Mouse (Mus musculus): ENCODE measurements around the gene Ctrc.

The Ctrc gene

DNA sequence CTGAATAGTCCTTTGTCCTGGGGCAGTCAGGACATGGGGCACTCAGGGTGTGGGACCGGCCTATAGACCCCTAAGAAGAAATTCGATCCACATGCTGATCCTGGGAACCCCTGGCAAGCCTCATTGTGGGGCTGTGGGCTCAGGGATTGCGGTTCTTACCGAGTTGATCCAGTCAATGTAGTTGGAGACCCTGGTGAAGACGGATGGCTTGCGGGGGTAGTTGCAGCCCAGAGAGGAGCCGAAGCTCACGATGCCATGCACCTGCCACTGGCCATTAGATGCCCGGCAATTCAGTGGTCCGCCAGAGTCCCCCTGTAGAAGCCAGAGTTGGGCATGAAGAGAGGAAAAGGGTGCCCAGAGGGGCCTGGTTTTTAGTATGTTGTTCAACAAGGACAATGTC, 28.5 kb downstream of the Ctrc start:
- no peak for DNase-seq

DNA sequence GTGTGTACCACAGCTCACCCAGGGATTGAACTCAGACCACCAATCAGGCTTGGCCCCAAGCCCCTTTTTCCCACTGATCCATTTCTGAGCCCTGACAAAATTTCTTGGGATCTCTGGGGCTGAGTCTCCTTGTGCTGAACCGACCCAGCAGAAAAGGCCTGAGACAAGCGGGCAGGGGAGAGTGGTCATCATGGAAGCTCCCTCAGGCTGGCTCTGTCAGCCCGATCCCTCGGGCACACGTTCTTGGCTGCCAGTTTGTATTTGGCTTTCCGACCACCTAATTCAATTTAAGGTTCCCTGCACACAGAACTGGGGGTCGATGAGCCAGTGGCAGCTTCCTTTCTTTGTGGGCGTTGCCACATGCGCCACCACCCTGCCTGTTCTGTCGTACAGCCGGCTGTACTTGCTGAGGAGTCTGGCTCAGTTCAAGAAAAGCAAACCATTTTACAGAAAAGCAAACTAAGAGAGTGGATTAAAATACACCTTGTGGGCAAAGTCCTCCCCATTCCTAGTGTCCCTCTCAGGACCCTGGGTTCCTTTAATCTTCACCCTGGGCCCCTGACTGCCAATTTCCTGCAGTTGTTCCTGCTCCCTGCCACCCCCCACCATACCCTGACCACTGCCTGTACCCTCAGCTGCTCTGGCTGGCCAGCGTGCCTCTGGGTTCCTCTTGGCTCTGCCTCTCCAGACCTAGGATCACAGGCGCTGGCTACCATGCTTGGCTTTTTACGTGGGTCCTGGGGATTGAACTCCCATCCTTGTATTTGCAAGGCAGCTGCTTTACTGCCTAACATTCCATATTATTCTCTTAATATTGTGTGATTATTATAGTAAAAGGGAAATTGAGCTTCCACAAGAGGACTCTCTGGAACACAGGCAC, 29.1 kb downstream of the Ctrc start:
- no peak for DNase-seq

DNA sequence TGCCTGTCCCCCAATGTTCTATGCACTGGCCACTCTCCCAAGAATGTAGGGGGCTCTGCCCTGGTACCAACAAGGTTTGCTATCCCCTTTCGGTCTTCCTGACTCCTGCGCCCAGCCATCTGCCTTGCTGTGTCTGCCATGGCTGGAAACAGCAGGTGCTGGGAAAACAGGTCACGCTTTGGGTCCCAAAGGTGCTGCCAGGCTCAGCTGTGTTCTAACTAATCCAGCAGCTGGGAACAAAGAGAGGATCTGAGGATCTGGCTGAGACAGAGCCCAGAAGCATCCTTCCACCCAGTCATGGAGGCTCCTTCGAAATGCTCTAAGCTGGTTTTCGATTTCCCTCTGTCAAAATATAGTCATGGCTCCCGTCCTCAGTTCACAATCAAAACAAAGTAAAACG, 29.9 kb downstream of the Ctrc start:
- no peak for DNase-seq

DNA sequence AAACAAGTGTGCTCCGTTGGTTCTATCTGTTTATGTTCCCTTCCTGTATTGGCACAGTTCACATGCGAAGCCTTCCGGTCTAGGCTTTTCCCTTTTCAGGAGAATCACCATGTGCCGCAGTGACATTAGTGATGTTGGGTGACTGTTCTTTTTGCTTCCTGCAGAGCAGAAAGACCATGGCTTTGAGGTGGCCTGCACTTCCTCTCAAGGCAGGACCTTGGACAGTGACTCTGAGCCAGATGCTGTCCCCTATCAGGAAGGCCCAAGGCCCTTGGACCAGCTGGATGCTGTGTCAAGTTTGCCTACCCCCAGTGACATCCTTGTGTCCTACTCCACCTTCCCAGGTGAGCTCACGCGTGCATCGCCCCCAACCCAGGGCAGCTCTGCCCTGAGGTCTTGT, 34.8 kb downstream of the Ctrc start:
- no peak for DNase-seq

DNA sequence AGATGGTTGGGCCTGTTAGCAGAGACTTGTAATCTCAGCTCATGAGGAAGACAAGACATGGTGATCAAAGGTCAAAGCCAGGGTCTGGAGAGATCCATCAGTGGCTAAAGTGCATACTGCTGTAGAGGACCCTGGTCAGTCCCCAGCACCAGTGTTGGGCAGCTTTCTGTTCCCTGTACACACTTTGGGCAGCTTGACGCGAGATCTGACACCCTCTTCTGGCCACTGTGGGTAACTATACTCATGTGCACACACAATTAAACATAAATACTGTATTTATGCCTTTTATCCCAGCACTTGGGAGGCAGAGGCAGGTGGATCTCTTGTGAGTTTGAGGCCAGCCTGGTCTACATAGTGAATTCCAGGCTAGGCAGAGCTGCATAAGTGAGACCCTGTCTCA, 35.2 kb downstream of the Ctrc start:
- DNase-seq, result no peak

DNA sequence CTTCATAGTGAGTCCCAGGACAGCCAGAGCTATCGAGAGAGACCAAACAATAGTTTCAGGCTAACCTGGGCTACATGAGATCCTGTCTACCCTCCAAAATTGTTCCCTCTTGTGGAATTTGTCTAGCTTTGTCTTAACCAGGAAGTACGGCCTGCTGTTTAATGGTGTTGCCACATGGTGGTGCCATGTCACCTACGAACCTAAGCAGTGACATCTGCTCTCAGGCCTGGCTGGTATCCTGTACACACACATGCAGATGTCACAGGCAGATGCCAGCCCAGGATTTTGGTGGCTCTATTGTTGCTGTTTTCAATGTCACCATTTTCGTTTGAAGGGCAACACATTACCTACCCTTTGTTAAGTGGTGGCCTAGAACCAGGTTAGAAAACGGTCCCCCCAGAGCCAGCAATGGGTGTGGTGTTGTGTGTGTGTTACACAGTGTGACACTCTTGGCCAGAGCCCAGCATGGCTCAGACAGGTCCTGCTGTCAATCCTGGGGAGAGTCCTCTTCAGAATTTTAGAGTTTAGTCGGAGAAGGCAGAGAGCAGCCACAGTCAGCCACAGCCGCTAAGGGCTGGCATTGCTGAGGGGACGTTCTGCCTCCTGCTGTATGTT, 36.2 kb downstream of the Ctrc start:
- DNase-seq, result peak; percentile 42

DNA sequence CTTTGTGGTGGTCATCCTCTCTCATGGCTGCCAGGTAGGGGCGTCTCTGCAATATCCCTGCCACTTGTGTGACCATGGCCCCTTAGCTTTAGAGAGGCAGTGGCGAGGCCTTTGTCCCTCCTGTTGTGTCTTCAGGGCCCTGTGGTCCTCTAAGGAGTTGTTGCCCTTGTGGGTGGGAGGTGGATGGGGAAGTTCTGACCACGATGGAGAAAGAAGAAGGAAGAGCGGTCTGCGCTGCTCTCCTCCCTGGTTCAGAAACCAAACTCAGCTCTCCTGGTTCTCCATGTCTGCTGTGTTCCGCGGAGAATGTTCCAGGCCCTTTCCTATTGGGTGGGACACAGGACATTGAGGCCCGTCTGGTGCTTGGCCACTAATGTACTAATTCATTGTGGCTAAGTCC, 40.3 kb downstream of the Ctrc start:
- no peak for DNase-seq

DNA sequence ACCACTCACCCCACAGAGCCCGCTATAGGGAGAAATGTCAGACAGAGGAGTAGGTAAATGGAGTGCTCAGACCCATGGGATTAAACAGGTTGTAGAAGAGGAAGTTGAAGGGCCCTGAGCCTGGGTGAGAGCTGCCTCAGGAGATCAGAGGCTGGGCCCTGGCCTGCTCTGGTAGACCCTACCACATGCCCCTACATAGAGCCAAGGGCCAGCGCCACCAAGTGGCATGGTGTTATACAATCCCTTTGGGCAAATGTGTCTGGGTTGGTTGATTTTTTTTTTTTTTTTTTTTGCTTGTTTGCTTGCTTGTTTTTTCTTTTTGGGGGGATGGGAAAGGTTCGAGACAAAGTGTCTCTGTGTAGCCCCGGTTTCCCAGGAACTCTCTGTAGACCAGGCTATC, 42.1 kb downstream of the Ctrc start:
- DNase-seq, result no peak

DNA sequence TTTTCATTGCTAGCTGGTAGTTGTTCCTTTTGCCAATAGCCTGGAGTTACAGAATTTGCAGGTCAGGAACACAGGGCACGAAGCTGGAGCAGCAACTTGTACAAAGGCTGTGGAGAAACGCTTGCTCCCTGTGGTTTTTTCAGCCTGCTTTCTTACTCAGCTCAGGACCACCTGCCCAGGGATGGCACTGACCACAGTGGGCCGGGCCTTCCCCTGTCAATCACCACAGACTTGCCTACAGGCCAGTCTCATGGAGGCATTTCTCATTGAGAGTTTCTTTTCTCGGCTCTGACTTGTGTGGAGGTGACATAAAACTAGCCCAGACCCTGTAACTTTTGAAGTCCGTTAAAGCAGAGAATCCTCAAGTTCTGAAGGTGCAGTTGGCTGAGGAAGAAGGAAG, 48.6 kb downstream of the Ctrc start:
- DNase-seq, result no peak

DNA sequence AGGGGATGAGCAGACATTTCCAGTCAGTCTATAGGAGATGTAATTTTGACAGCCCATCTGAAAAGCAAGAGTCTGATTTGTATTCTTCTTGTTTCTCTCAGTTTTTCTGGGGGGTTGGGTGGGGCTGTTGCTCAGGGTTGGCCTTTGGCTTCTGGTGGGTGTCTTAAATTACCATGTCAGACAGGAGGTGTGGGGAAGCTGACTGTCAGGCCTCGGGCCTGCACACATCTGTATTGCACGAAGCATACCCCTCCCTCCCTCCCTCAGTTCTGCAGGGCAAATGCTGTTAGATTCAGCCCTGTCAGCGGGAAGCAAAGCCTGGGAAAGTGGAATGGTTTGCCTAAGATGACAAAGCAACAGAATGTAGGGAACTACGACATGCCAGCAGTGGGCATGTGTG, 49.2 kb downstream of the Ctrc start:
- DNase-seq, result no peak

DNA sequence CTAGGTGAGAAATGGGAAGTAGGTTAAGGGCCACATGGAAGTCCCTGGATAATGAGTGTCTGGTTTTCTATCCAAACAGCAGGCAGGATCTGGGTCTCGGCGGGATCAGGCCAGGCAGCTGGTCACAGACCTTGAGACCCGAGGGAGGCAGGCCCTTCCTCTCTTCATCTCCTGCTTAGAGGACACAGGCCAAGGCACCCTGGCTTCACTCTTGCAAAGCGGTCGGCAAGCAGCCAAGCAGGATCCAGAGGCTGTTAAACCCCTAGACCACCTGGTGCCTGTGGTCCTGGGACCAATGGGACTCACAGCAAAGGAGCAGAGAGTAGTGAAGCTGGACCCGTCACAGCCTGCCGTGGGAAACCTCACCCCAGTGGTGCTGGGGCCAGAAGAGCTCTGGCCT, 49.8 kb downstream of the Ctrc start:
- no peak for DNase-seq

DNA sequence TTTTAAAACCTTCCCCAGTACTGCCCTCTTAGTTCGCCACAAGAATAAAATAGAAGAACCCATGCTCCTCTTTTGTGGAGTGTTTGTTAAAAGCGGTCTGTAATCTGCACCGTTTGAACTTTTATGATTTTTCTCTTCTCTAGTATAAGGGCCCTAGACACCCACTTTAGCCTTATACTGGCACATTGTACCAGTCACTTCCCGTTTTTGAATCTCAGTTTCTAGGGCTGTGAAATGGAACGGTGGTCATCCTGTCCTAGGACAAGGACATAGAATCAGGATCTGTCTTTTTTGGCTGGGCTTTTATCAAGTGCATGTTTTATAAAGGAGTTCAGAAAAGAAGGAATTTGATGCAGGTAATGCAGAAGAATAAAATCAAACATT, 52.0 kb downstream of the Ctrc start:
- DNase-seq, result peak; percentile 25

DNA sequence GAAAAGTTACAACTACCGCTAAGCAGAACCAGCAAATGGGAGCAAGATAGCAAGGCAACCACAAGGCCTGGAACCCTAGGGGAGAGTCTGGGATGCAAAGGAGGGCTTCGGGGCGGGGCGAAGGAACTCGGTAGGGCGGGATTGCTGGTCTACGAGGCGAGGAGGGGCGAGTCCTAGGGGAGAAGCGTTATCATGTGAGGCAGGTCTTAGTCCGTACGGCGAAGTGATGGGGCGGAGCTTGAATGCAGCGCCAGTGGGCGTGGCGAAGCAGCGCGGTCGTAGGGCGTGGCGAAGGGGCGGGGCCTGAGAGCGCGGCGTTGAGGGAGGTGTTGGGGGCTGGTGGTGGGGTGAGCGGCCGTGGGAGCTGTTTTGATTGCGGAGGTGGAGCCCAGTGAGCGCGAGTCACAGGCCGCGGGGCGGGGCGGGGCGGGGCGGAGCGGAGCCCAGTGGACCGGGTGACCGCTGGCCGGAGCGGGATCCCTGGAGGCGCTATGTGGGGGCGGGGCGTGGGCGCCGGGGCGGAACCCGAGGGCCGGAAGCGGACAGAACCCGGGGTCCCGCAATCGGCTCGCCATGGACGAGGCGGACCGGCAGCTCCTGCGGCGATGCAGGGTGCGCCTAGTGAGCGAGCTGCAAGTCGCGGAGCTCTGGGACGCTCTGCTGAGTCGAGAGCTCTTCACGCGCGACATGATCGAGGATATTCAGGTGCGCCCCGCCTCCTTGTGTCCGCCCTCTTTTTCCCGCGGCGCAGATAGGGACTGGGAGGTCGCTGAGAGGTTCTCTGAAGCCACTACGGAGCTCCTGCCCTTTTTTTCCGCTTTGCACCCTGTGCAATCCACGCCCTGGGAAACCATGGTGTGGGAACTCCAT, 52.6 kb downstream of the Ctrc start, which contains the start of gene Casp9:
Gene Casp9 (plus strand): TSS at position 331 of the 870 bp plus-strand sequence.
- peak; percentile 98 for DNase-seq

DNA sequence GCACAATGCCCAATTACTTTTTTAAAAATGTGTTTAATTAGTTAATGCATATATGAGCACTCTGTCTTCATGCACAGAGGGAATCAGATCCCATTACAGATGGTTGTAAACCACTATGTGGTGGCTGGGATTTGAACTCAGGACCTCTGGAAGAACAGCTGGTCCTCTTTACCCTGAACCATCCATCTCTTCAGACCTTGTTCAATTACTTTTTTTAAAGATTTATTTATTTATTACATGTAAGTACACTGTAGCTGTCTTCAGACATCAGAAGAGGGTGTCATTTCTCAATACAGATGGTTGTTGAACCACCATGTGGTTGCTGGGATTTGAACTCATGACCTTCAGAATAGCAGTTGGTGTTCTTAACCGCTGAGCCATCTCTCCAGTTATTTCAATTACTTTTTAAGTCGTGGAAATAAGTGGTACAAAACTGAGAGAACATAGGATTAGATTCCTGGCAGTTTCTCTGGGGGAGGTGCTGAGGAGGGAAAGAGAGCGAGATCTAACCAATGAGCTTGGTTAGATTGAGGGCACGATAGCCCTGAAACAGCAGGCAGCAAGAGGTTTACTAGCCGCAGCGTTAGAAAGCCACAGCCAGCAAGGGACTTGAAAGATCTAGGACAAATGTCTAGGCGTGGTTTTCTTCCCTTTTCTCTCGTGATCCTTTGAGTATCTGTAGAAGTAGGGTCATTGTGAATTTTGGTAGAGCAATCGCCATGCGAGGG, 53.4 kb downstream of the Ctrc start:
- no peak for DNase-seq

DNA sequence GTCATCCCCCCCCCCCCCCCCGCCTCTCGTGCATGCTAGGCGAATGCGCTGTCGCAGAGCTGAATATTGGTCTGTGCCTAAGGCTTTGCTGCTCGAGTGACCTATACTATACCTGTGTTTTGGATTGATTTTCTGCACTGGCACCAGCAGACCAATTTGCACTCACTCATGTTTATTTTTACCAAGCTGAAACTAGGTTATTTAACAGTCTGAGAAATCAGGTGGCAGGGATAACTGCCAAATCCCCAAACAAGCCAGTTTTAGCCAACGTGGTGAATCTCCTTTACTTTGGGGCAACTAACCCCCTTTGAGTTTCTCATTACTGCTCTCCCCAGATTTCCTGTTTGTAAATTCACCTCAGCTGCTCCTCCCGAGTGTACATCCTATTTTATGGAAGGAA, 54.2 kb downstream of the Ctrc start:
- DNase-seq, result no peak

DNA sequence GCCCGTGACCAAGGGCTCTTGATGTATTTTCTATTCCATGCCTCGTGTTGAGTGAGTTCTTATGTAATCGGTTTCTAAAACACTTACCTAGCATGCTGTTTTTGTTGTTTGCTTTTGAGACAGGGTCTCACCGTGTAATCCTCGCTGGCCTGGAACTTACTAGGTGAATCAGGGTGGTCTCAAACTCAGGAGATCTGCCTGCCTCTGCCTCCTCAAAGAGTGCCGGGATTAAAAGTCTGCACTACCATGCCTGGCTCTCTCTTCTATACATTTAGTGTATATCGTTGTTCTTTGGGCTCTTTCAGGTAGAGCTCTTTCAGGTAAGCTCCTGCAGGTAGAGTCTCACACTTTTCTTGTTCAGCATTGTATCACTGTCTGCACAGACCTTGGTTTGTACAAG, 54.7 kb downstream of the Ctrc start:
- no peak for DNase-seq

DNA sequence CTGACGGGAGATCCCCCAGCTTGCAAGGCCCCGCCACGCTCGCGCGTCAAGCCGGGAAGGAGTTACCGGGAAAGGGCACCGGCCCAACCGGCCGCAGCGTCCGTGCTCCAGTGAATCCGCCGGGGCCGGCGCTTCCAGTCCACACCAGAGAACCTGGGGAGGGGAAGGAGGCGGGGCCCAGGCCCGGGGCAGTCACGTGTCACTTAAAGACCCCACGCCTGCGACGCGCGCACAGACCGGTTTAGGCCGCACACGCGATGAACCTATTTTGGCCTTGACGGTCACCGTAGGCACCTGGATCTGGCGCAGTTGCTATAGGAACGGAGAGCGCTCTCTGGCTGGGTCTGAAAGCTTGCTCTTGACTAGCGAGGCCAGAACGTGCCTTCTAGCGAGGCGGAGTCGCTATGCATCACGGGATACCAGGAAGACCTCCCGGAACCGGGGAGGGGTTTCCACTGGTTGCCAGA, 55.6 kb downstream of the Ctrc start, which contains the start of gene Dnajc16:
Gene Dnajc16 (minus strand): TSS at position 408 of the 467 bp plus-strand sequence.
- DNase-seq, result peak; percentile 98

DNA sequence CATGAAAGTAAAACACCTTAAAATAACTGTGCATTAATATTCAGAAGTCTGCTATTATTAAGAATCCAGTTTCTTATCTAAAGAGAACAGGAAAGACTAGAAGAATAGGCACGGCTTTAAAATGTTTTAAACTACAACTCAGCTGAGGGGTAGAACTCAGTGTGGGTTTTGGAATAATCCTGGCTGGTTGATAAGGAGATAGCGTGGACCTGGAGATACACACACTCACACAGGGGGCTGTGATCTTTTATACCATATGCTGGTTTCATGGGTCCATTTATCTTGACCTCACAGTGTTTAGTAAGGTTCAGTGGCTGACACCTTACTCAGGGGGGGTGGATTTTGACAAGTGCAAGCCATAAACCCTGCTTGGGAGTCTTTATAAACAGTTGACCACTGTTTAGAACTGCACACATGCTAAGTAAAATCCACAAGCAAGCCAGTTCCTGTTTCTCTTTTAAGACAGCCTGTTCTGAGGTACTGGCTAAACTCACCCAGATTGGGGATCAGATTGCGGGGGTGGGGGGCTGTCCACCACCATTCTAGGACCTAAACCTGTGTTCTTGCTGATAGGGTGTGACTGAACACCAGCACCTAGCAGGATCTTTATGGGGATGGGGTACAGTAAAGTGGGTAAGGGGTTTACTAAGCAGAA, 56.5 kb downstream of the Ctrc start:
- no peak for DNase-seq

DNA sequence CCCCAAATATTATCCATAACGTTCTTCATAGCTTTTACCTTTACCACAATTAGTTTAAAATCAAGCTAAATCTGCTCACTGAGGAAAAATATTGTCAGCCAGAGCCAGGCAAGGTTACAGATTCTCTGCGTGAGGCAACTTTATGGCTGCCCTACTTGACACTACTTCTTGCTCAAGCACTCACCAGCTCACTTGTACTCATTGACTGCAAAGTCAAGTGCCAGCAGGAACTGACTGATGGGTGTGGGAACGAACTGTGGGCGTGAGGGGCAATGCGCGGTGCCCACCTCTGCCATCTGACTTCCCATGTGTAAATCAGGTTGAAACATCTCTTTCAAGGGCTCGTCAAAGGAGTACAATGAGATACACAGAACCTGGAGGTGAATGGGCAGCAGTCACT, 58.7 kb downstream of the Ctrc start:
- DNase-seq, result peak; percentile 75

DNA sequence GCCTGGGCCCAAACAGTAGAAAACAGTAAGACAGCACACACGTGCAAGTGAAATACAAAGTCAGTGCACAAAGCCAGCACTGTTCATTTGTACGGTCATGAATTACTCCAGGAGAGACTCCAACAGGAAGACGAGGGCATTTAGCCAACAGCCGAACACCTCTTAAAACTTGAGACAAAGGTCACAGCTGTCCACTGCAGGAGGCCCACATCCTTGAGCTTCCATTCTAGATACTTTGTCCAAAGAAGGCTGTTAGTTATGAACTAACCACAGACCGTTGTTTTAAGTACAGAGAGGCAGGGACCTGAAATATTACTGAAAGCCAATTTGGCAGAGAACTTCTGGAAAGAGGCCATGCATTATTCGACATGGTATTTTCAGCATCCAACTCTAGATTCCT, 59.1 kb downstream of the Ctrc start:
- DNase-seq, result peak; percentile 42

DNA sequence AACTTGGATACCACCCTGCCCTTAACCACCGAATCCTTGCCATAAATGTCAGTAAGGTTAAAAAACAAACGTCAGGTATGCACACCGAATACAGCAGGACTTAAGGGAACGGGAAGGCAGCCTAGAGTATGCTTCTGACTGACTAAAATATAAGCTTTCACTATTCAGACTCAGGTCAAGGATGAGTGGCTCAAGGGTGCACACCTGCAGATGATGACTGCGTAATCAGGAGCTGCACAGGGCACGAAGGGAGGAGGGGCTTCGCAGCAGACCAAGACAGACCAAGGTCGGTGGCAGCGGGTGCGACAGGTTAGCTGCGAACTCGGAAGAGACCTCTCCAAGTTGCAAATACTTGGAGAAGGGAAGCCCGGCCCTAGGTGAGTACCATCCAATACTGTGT, 60.0 kb downstream of the Ctrc start:
- no peak for DNase-seq

DNA sequence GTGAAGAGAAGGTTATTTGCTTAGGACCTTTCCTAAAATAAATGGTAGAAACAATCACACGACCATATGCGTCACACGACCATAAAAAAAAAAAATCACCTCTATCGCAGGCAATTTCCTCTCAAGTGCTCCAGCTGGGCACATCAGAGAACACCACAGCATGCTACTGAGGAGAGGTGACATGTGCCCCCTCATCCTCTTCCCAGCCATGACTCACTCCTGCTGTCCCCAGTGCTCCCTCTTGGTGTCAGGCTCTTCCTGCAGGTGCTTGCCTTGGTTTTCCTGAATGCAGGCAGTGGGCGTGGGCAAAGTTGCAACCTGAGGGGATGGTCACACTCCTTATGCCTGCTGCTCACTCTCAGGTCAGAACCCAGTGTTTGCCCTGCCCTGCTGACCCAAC, 61.3 kb downstream of the Ctrc start:
- DNase-seq, result no peak

All from lung, postnatal 36 days (tissue).